Mouse (Mus musculus) v-Abl transformed pro-B cells (cell line): ENCODE measurements at regions not wholly inside any gene's neighbourhood (a gene's known extent, or its start where the extent isn't known, plus 50 kb on each side); places are given as distances from the start of the nearest gene placed in this dataset.

ENCODE experiments used
- in situ Hi-C, 2 experiments: fragments of 400-800 bp; cut with MboI; formaldehyde crosslinking; loops; one replicate each; pipeline ENCODE4 v1.15.1; 2025; ENCODE audit not compliant: unreplicated experiment in 2 of 2

GRCm38 (mm10) chr9:79317411-79317810, 401.2 kb downstream of the Col12a1 start:
- in situ Hi-C loops: no loop called here

- in situ Hi-C loops: no loop called here
These were observed 372.1 kb downstream of the Col12a1 start for GRCm38 (mm10) chr9:79346371-79347096.

DNA sequence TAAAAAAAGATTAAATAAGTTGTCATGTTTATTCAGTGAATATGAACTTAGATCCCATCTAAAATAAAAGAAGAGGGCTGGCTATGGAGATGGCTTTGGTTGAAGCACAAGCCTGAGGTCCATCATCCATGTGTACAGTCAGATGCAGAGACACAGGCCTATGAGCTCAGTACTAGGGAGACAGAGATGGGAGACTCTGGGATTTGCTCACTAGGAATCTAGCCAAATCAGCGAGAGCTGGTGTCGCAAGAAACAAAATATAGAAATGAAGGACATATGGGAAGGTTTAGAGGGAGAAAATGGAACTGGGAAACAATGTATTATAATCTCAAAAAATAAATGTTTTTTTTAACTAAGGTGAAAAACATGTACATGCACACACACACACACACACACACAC, 326.6 kb downstream of the Col12a1 start:
- in situ Hi-C loops: no loop called here

GRCm38 (mm10) chr9:79414989-79415388, 303.6 kb downstream of the Col12a1 start:
- in situ Hi-C loops: no loop called here

- in situ Hi-C loops: no loop called here
These were observed 288.2 kb downstream of the Col12a1 start for GRCm38 (mm10) chr9:79430417-79430816.

DNA sequence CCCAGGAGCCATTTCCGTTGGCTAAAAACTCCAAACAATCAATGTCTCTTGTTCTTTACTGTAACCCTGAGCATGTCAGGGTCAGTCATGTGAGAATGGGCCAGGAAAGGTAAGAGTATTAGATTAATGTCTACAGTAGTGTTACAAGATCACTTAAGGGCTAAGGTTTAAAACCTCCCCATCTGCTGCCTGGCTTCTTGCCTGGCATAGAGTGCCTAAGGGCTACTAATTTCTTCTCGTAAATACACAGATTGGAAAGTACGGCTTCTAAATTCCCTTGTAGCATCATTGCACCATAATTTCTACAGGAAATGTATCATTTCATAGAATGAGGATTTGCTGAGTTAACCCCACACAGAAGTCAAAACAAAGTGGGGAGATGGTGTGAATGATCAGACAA, 281.0 kb downstream of the Col12a1 start:
- in situ Hi-C loops: no loop called here

- in situ Hi-C loops: no loop called here
These were observed 279.2 kb downstream of the Col12a1 start for GRCm38 (mm10) chr9:79439233-79439960.

DNA sequence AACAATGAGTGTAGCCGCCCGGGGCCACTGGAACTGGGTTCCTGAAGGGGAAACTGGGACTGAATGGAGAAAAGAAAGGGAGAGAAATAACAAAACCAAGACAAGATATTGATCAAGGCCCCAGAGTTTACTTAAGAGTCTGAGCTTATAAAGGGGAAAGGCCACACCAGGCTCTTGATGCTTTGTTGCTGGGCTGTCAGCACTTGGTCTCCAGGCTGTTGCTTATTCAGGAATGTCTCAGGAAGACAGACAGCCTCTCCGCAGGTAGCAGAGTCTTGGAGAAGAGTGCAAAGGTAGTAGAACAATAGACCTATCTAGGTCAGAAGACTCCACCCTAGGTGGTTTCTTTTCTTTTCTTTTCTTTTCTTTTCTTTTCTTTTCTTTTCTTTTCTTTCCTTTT, 263.4 kb downstream of the Col12a1 start:
- in situ Hi-C loops: no loop called here

- in situ Hi-C loops: no loop called here
These were observed 239.5 kb downstream of the Col12a1 start for GRCm38 (mm10) chr9:79479118-79479517.

- in situ Hi-C loops: no loop called here
These were observed 218.4 kb downstream of the Col12a1 start for GRCm38 (mm10) chr9:79500253-79500652.

GRCm38 (mm10) chr9:79502034-79502433, 216.6 kb downstream of the Col12a1 start:
- in situ Hi-C loops: no loop called here

GRCm38 (mm10) chr9:79516384-79516783, 202.2 kb downstream of the Col12a1 start:
- in situ Hi-C loops: no loop called here

- in situ Hi-C loops: no loop called here
These were observed 201.2 kb downstream of the Col12a1 start for GRCm38 (mm10) chr9:79517461-79517860.

- in situ Hi-C loops: no loop called here
These were observed 200.0 kb downstream of the Col12a1 start for GRCm38 (mm10) chr9:79518640-79519039.

- in situ Hi-C loops: no loop called here
These were observed 198.1 kb downstream of the Col12a1 start for GRCm38 (mm10) chr9:79520498-79520897.

GRCm38 (mm10) chr9:79523054-79523453, 195.6 kb downstream of the Col12a1 start:
- in situ Hi-C loops: no loop called here

- in situ Hi-C loops: no loop called here
These were observed 193.6 kb downstream of the Col12a1 start for GRCm38 (mm10) chr9:79525000-79525399.

GRCm38 (mm10) chr9:79526390-79526789, 192.2 kb downstream of the Col12a1 start:
- in situ Hi-C loops: no loop called here

GRCm38 (mm10) chr9:79527331-79527730, 191.3 kb downstream of the Col12a1 start:
- in situ Hi-C loops: no loop called here
